Mouse (Mus musculus): ENCODE results near the gene Nrf1. TPM values are rescaled to one million over a fixed set of nuclear protein-coding genes. Genes with fewer than 3 reads are reported as not detected.

The Nrf1 gene
- polyA plus RNA-seq, 1 experiment = 10.6 TPM

DNA sequence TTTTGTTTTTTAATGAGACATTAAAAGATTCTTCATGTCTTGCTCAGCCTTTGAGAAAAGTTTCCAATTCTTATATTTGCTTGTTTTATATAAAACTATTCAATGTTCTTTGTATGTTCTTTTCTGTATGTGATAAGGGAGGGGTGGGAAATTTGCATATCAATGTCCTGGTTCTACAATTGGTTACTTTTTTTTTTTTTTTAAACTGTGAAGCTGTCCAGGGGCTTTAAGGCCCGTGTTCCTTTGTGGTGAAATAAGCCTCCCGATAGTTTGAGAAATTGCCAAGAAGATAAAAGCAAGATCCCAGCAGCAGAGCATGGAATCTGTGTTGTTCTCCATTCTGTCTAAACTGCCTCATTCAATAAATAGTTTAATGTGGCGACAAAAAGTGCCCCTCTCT is 105.3 kb downstream of the Nrf1 start:
- TF ChIP-seq GATA1 (IDR thresholded peaks at IDR 0.05; ENCODE audit: low read length) = no peak

DNA sequence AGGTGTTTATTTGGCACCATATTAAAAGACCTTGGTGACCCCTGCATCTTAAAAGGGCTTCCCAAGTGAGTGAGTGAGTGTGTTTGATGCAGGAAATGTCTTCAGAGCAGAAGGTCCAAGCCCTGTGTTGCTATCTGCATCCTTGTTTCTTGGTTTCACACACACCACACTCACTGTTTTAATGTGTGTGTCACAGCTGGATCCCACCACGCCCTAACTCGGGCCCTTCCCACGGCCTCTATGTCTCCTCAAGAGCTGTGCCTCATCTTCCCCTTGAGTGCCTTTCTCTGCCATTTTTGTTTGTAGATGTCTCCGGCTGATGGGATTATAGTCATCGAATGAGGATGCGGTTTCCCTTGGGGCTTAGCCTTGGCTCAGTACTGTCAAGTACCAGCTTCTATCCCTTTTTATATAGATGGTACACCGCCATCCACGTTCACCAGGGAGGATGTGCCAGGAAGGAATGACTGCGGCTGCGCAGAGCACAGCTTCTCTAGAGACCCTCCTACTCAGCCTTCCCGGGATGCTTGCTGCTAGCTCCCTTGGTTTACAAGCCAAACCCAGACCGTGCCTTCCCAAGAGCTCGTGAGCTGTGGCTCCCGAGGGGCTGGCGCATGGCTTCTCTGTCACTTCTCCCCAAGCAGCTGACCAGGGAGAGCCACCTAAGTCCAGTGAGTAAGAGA is 106.1 kb downstream of the Nrf1 start:
- no peak for TF ChIP-seq GATA1 (IDR thresholded peaks at IDR 0.05; ENCODE audit: low read length)

DNA sequence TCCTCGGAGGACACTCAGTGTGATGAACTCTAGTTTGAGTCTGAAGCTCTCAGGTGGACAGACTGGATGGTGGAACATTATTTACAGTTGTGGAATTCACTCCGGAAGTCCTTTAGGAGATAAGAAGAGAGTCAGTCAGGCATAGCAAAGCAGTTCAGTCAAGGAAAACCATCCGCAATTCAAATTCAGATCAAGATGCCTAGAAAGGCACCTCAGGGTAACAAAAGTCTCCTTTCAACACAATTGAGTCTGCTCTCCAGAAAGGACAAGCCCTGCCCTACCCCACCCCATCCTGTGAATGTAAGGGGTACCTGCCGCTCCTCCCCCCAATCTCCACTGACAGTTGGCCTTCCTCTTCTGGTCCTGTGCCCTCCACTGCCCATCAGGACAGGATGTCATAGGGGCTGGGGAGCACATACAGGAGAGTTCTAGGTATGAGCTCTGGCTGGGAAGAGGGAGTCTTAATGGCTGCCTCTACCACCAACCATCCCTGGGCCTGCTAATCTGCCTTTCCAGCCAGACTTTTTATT is 111.8 kb downstream of the Nrf1 start:
- no peak for TF ChIP-seq GATA1 (IDR thresholded peaks at IDR 0.05; ENCODE audit: low read length)

DNA sequence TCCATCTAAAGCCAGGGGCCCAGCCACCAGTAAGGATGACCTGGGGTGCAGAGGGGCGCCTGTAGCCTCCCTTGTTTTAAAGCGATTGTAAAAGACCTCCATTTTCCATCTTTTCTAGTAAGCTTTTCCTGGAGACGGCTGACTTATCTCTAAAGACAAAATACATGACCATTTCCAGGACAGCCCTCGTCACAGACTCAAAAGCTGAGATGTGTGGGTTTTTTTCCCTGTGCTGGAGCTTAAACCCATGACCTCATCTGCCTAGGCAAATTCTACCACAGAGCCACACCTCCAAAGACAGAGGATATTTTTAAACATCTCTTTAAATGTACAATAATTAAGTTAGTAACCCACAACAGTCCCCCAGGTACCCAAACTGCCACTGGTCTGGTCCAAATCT is 112.6 kb downstream of the Nrf1 start:
- no peak for TF ChIP-seq GATA1 (IDR thresholded peaks at IDR 0.05; ENCODE audit: low read length)

DNA sequence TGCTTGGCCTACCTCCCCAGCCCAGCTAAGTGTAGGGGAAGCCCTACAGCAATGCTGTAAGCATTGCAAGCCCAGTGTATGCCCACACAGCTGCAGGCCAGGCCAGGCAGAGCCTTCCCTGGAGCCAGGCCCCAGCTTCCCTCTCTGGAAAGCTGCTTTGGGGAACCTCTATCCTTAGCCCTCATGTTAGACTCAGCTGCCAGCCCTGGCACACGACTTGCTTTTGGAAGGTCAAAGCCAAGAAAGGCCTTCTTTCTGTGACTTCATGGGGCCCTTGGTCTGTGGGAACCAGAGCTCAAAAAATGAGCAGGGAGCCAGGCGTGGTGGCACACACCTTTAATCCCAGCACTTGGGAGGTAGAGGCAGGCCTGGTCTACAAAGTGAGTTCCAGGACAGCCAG is 113.8 kb downstream of the Nrf1 start:
- no peak for TF ChIP-seq GATA1 (IDR thresholded peaks at IDR 0.05; ENCODE audit: low read length)

DNA sequence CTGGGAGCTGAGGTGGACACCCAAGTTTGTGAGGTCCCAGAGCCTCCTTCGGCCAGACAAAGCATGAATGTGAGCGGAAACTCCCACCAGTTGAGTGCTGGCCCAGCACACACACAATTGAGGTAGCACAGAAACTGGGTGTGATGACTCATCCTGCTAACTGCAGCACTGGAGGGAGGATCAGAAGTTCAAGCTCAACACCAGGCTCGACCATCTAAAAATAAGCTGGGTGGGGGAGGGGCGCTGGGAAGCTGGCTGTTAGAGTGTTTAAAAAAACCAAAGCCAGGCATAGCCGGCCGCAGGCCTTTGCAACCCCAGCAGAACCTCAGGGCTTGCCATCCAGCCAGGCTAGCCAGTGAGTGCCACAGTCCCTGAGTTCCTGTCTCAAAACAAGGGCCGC is 114.3 kb downstream of the Nrf1 start:
- no peak for TF ChIP-seq GATA1 (IDR thresholded peaks at IDR 0.05; ENCODE audit: low read length)

DNA sequence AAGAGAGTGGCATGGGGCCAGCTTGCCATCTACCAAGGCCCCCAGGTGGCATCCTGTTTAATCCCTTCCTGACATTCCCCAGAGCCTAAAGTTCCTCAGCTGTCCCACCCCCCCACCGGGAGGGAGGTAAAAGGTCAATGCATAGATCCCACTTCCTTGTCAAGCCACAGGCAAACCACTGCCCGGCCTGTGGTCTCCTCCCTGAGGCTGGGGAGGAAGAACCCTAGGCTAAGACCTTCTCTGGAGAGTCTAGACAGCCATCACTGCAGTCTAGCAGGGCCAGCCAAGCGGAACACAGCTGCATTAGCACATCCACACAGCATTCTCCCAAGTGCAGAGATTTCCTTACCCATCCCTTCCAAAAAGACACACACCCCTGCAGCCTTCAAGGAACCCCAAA is 118.6 kb downstream of the Nrf1 start:
- TF ChIP-seq GATA1 (IDR thresholded peaks at IDR 0.05; ENCODE audit: low read length) = no peak

DNA sequence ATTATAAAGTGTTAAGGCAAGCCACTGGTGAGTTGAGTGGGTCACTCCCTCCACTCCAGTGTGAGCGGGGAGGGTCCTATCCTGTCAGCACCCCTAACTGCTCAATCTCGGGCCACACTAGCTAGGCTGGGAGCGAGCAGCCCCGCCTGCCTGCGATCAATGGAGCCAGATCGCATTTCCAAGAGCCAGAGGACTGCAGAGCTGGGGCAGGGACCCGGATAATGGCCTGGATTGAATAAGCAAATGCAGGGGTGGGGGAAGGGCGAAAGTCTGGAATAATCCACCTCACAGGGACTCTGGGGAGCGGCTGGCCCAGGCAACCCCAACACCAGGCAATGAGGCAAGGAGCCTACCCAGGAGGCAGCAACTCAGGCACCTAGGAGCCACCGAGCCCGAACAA is 119.4 kb downstream of the Nrf1 start:
- TF ChIP-seq GATA1 (IDR thresholded peaks at IDR 0.05; ENCODE audit: low read length) = no peak

DNA sequence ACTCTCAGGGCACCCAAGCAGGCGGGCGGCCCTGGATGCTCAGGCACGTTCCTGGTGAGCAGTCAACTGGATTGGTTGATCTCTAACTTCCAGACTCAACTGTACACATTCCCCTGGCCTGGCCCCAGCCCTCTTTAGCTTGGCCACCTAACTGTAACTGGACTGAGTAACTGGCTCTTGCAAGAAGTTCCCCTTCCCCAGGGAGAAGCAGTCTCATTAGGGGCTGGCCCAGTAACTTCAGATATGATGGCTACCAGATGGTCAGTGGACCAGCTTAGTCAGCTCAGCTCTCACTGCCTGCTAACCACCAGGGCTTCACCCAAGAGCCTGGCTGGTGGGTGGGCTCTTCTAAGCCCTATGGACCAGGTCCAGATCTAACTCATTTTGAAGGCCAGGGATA is 120.5 kb downstream of the Nrf1 start:
- no peak for TF ChIP-seq GATA1 (IDR thresholded peaks at IDR 0.05; ENCODE audit: low read length)

DNA sequence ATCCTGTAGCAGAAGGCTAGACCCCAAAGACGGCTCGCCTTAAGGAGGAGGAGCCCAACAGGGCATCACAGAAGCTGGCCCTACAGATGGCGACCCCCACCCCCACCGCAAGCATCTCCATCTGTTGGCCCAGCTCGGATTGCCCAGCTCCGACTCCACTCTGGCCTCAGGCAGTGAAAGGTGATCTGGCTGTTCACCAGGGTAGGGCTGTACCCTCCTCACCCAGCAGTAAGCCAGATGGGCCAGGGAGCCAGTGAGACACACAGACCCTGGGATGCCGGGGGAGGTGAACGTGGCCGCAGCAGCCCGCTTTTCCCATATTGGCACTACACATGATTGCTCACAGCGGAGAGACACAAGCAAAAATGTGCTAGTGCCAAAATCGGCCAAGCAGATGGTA is 121.4 kb downstream of the Nrf1 start:
- no peak for TF ChIP-seq GATA1 (IDR thresholded peaks at IDR 0.05; ENCODE audit: low read length)

DNA sequence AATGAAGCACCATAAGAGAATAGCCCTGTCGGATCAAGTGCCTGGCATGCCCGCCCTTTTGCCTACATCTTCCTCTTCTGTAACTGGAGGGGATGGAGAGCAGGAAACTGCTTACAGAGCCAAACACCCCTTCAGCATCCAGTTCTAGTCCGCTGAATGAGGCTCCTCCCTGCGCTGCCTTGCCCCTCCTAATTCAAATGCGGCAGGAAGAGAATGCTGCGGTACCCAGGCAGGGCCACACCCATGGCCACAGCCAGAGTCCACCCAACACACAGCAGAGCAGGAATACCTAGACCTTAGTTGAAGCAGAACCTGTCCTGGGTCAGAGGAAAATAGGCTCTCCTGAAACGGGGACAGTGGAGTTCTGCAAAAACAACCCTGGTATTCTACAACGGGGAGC is 123.4 kb downstream of the Nrf1 start:
- no peak for TF ChIP-seq GATA1 (IDR thresholded peaks at IDR 0.05; ENCODE audit: low read length)

DNA sequence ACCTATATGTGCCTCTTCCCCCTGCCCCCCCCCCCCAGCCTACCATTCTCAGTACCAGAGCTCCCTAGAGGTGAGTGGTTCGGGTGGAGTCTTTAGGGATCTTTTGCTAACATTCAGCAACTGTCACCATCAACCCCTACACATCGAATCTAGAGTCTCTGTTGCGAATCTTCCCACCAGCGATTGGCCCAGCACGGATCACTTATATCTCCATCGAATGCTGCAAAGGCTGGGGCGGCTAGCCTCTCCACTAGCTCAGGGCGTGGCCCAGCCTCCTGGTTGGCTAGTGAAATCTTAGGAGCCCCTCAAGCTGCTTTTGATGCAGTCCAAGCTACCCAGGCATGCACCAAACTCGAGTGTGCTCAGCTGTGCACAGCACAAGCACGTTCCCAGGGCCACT is 124.2 kb downstream of the Nrf1 start:
- TF ChIP-seq GATA1 (IDR thresholded peaks at IDR 0.05; ENCODE audit: low read length) = no peak

DNA sequence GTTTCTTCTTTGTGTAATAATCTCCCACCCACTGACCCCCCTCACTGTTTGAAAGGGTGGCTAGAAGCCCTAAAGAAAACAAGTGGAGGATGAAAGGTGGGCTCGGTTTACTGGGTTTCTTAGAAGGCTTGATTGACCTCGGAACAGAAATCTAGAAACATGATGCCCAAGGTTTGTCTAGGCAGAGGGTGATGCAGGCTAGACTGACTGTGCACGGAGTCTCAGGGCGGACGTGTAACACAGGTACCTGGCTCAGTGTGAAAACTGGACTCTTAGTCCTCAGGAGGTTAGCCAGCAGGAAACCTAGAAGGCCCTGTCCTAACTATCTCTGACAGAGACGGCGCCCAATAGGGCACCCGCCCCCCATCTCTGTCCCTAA is 124.6 kb downstream of the Nrf1 start:
- TF ChIP-seq GATA1 (IDR thresholded peaks at IDR 0.05; ENCODE audit: low read length) = no peak

DNA sequence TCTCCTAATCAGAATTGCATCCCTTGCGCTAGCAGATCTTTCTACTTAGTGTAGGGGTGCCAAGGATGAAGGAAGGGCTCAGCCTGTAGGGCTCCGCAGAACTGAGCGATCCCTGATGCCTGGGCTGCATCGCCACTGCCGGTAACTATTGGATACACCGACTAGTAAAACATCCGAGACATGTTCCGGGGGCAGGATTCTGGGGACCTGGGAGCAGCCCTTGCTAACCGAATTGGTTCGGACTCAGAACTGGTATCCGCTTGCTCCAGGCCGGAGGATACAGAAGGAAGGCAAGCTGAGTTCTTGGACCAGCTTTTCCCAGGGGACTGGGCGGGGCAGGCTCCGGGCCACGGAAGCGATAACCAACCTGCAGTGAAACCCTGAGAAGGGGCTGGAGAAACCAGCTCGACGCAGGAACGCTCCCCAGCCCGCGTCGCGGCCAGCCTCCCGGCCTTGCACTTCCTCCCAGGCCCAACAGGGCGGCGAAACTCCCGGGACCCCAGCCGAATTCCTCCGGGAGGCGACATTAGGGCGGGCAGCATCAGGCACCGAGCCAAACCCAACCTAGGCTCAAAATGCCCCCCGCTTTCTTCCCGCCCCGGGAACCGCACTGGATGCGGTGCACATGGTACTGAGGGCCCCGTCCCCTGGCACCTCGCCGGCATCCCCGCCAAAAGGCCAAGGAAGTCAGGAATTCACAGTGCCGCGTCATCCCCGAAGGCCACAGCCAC is 125.2 kb downstream of the Nrf1 start:
- TF ChIP-seq GATA1 (IDR thresholded peaks at IDR 0.05; ENCODE audit: low read length) = no peak

DNA sequence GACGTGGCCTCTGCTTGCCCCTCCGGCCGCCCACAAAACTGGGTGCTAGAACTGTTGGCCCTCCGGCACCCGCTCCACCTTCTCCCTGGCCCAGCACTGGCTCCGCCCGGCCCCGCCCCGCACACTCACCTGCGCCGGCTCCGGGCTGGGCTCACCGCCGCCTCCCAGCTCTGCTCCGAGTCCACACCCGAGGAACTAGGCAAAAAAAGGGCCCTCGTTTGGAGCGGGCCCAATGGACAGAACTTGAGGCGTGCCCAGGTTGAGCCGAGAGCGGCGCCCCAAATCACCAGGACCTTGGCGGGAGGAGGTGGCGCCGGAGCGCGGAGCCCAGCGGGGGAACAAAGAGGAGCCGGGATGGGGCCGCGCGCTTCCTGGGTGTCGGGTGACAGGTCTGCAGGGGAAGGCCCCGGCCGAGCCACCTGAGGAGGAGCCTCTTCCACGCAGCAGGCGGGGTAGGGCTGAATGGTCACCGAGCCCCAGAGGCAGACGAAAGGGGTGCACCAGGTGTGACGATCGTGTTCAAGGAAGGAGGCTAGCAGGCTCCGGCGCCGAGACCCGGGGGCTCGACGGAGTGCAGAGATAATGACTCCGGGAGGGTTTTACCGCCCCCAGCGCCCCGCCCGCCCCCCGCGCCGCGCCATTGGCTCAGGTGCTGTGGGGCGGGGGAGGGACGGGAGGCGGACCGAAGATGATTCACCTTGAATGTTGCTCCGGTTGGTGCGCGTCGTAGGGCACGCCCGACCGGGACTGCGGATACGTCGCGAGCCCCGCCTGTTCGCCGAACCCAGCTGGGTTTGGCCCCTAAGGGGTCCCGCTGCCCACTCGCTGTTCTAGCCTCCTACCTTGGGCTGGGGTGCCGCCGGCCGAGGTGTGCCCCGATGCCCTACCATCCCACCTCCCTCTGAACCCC is 126.0 kb downstream of the Nrf1 start:
- TF ChIP-seq GATA1 (IDR thresholded peaks at IDR 0.05; ENCODE audit: low read length) = no peak

All from G1E-ER4 (cell line).